Mouse (Mus musculus) left cerebral cortex, postnatal 4 days (tissue): ENCODE data around the gene Uncx. TPM values are rescaled to one million over a fixed set of nuclear protein-coding genes. Genes with fewer than 3 reads are reported as not detected.

Experiments
- DNase-seq: peaks from one replicate; pipeline ENCODE4 v3.0.0-alpha.2; 2022
- intact Hi-C: fragments of 180-260 bp; cut with DNase I; formaldehyde crosslinking; loops from one replicate; pipeline ENCODE4 v1.15.1; 2025
- total RNA-seq, 2 experiments: library from RNA; stranded (reverse); gene quantifications; 2 replicates each; pipeline ENCODE4 v1.2.3; 2021

Uncx gene
- total RNA-seq, 2 experiments from 2014 or later, result 0.64 TPM; not detected in 1

- intact Hi-C loops, result no loop called here
Observed at GRCm38 (mm10) chr5:139595001-139595400, 51.7 kb downstream of the Uncx start.

More at GRCm38 (mm10) chr5:139595001-139595400, 51.7 kb downstream of the Uncx start:
- peak; percentile 56 for DNase-seq

Other genes starting within 250 kb of the Uncx start
- gene Adap1, start 217.9 kb upstream of the Uncx start, total RNA-seq, result 100 to 1,000 TPM; 219 to 247 TPM
- gene Cox19, start 192.1 kb upstream of the Uncx start, total RNA-seq, result 10 to 100 TPM; 87.8 to 89.3 TPM
- not detected for gene Cyp2w1, start 190.9 kb upstream of the Uncx start, total RNA-seq
- 1 to 10 TPM; 2.2 to 2.5 TPM for gene Gpr146, start 165.8 kb upstream of the Uncx start, total RNA-seq
- not detected for gene C130050O18Rik, start 138.2 kb upstream of the Uncx start, total RNA-seq
- gene Gper1, start 120.3 kb upstream of the Uncx start, total RNA-seq, result 1 to 10 TPM; 3.0 to 3.2 TPM
- gene 3110082I17Rik, start 83.0 kb upstream of the Uncx start, total RNA-seq, result 10 to 100 TPM; 18.0 to 19.2 TPM
- gene Zfand2a, start 58.9 kb upstream of the Uncx start, total RNA-seq, result 10 to 100 TPM; 58.7 to 60.3 TPM
- 10 to 100 TPM; 11.4 to 11.5 TPM for gene Micall2, start 192.8 kb downstream of the Uncx start, total RNA-seq
- gene Ints1, start 232.2 kb downstream of the Uncx start, total RNA-seq, result 100 to 1,000 TPM in 1 of 2 experiments, 10 to 100 TPM in 1; 93.1 to 108 TPM
- gene Mafk, start 248.0 kb downstream of the Uncx start, total RNA-seq, result 10 to 100 TPM in 1 of 2 experiments, 1 to 10 TPM in 1; 8.4 to 11.1 TPM